12 mouse cellular contexts compared by ENCODE assay signal in genomic region chr6:41377578-41377977, GRCm38 (mm10). TPM values are rescaled to one million over a fixed set of nuclear protein-coding genes. Genes with fewer than 3 reads are reported as not detected.
DNase-seq lines count a peak whose midpoint lies in the region; ATAC-seq and TF ChIP-seq lines count a peak whose summit lies in the region.
"Not testable (repeated sequence)": the region's sequence is repeated elsewhere in the genome, so short reads cannot be mapped to it uniquely, and the experiment has no call there.
"Had no signal": no experiment of that assay in that cellular context is flagged by ENCODE, and none has a peak within 500 bp of the region (broad histone marks: within the 10 kb centered on the region; RNA-seq: fewer than 3 reads in every experiment).

Gene Prss3 (minus strand): TSS chr6:41377678.

- H3K27ac ChIP-seq in intestine, embryonic 15.5 days; intestine, embryonic 16.5 days (ENCODE audit: low read length); spleen, adult 2 months (ENCODE audit: insufficient read depth, low read length); stomach, embryonic 15.5 days; stomach, embryonic 16.5 days (ENCODE audit: low read length): not testable (repeated sequence)

- H3K9ac ChIP-seq in intestine, embryonic 15.5 days; intestine, embryonic 16.5 days (ENCODE audit: low read depth, low read length); stomach, embryonic 15.5 days; stomach, embryonic 16.5 days (ENCODE audit: low read length): not testable (repeated sequence)

- DNase-seq in spleen, adult 2 months (ENCODE audit: low read depth in 1 of 2, low spot score in 2 of 2) = not testable (repeated sequence)

- TF ChIP-seq POLR2A in spleen, adult 2 months (IDR thresholded peaks at IDR 0.05; ENCODE audit: low read depth, low read length) = not testable (repeated sequence)

- H3K4me1 ChIP-seq in intestine, embryonic 15.5 days (replicated peaks); intestine, embryonic 16.5 days (ENCODE audit: control insufficient read depth, insufficient read depth, low read length); spleen, adult 2 months (ENCODE audit: control insufficient read depth, insufficient read depth, insufficient read length); stomach, embryonic 15.5 days; stomach, embryonic 16.5 days (ENCODE audit: control insufficient read depth, insufficient read depth, low read length): not testable (repeated sequence)

- TF ChIP-seq CTCF in spleen, adult 2 months (IDR thresholded peaks at IDR 0.05; ENCODE audit: extremely low read depth, insufficient read depth, insufficient read length, insufficient replicate concordance) = not testable (repeated sequence)

- H3K4me3 ChIP-seq in intestine, embryonic 15.5 days (replicated peaks); intestine, embryonic 16.5 days (ENCODE audit: low read length); spleen, adult 2 months (ENCODE audit: extremely low read depth, insufficient read depth, insufficient read length); stomach, embryonic 15.5 days (replicated peaks); stomach, embryonic 16.5 days (replicated peaks; ENCODE audit: low read length): not testable (repeated sequence)

- not testable (repeated sequence) for H3K9me3 ChIP-seq in intestine, embryonic 15.5 days; intestine, embryonic 16.5 days (ENCODE audit: control insufficient read depth, low read length); stomach, embryonic 15.5 days; stomach, embryonic 16.5 days (replicated peaks; ENCODE audit: control insufficient read depth, low read length)

- not testable (repeated sequence) for H3K4me2 ChIP-seq in intestine, embryonic 15.5 days (replicated peaks); intestine, embryonic 16.5 days (ENCODE audit: low read depth, low read length); stomach, embryonic 15.5 days; stomach, embryonic 16.5 days (ENCODE audit: low read depth, low read length)

- not testable (repeated sequence) for H3K36me3 ChIP-seq in intestine, embryonic 15.5 days; intestine, embryonic 16.5 days (ENCODE audit: control insufficient read depth, insufficient read depth, low read length); spleen, adult 2 months (ENCODE audit: control insufficient read depth, insufficient read depth, low read length); stomach, embryonic 15.5 days; stomach, embryonic 16.5 days (ENCODE audit: control insufficient read depth, insufficient read depth, low read length)

- not testable (repeated sequence) for ATAC-seq in intestine, embryonic 15.5 days; intestine, embryonic 16.5 days; stomach, embryonic 15.5 days (ENCODE audit: insufficient read depth, low FRiP score, low read depth); stomach, embryonic 16.5 days (ENCODE audit: insufficient read depth, low FRiP score)

- not testable (repeated sequence) for H3K27me3 ChIP-seq in intestine, embryonic 15.5 days (replicated peaks); intestine, embryonic 16.5 days (replicated peaks; ENCODE audit: control insufficient read depth, insufficient read depth, low read length); spleen, adult 2 months (ENCODE audit: control insufficient read depth, insufficient read depth, low read length); stomach, embryonic 15.5 days (replicated peaks); stomach, embryonic 16.5 days (ENCODE audit: control insufficient read depth, insufficient read depth, low read length)

RNA-seq across cellular contexts. Expression of gene Prss3, which starts in this region (rescaled TPM):
- 30.2 and 117 TPM in 2 replicates for polyA plus RNA-seq in intestine, embryonic 15.5 days (2015; fragmentation: Nextera tagmentation; extraction: Ambion mirVana)
- 87.7 and 123 TPM in 2 replicates for polyA plus RNA-seq in intestine, embryonic 16.5 days (2015; fragmentation: Nextera tagmentation; extraction: Ambion mirVana)
- polyA plus RNA-seq in spleen, adult 2 months (2012; rRNA removed) = 80.5 and 489 TPM in 2 replicates
- polyA plus RNA-seq in stomach, embryonic 15.5 days (2015; fragmentation: Nextera tagmentation; extraction: Ambion mirVana) = 110 and 114 TPM in 2 replicates
- polyA plus RNA-seq in stomach, embryonic 16.5 days (2015; fragmentation: Nextera tagmentation; extraction: Ambion mirVana) = 144 and 188 TPM in 2 replicates
- polyA plus RNA-seq: activated CD4-positive, CD25-positive, alpha-beta regulatory T cell, adult 4 months; adrenal gland, adult 2 months; brain, embryonic 14.5 days; C2C12; CD4-positive, CD25-positive, alpha-beta regulatory T cell, adult 4 months; G1E; Patski had no signal
